Mouse (Mus musculus): ENCODE measurements around the gene Caskin1. TPM values are rescaled to one million over a fixed set of nuclear protein-coding genes. Genes with fewer than 3 reads are reported as not detected.

The Caskin1 gene
- polyA plus RNA-seq, 1 experiment = 0.26 TPM

GRCm38 (mm10) chr17:24549618-24550415 is 61.4 kb downstream of the Caskin1 start, which contains the start of gene Pkd1:
Pkd1 (plus strand) TSS chr17:24549834.
- WGBS = under 1% methylated on average over 72 of the region's 72 CpGs
- DNase-seq (ENCODE audit: low read depth, low spot score) = peak; percentile 99

GRCm38 (mm10) chr17:24550416-24551049 is 62.1 kb downstream of the Caskin1 start:
- no peak for DNase-seq (ENCODE audit: low read depth, low spot score)
- under 1% methylated on average over 44 of the region's 44 CpGs for WGBS

- no peak for DNase-seq (ENCODE audit: low read depth, low spot score)
- WGBS = 52% methylated on average over 3 of the region's 3 CpGs
These were observed 62.6 kb downstream of the Caskin1 start for GRCm38 (mm10) chr17:24551050-24551444.

GRCm38 (mm10) chr17:24557091-24557490 is 68.7 kb downstream of the Caskin1 start:
- 62% methylated on average over 7 of the region's 7 CpGs for WGBS
- DNase-seq (ENCODE audit: low read depth, low spot score) = no peak

Other genes starting within 250 kb of the Caskin1 start
- 15.2 and 15.6 TPM in 2 replicates for gene Ccnf, start 237.1 kb upstream of the Caskin1 start, polyA plus RNA-seq (2012; rRNA removed)
- gene Abca17, start 137.5 kb upstream of the Caskin1 start, polyA plus RNA-seq (2012; rRNA removed) = 0.01 TPM in 1 of 2 replicates, not detected in the other
- 23.2 and 29.1 TPM in 2 replicates for gene Abca3, start 136.7 kb upstream of the Caskin1 start, polyA plus RNA-seq (2012; rRNA removed)
- 139 and 141 TPM in 2 replicates for gene Rnps1, start 74.0 kb upstream of the Caskin1 start, polyA plus RNA-seq (2012; rRNA removed)
- gene Eci1, start 62.0 kb upstream of the Caskin1 start, polyA plus RNA-seq (2012; rRNA removed) = 87.3 and 119 TPM in 2 replicates
- gene Dnase1l2, start 45.5 kb upstream of the Caskin1 start, polyA plus RNA-seq (2012; rRNA removed) = 5.2 and 6.6 TPM in 2 replicates
- 50.4 and 59.4 TPM in 2 replicates for gene E4f1, start 18.3 kb upstream of the Caskin1 start, polyA plus RNA-seq (2012; rRNA removed)
- gene Pgp, start 18.2 kb upstream of the Caskin1 start, polyA plus RNA-seq (2012; rRNA removed) = 82.9 and 90.7 TPM in 2 replicates
- 2.6 and 2.8 TPM in 2 replicates for gene Bricd5, start 14.7 kb upstream of the Caskin1 start, polyA plus RNA-seq (2012; rRNA removed)
- gene Mlst8, start 9.5 kb upstream of the Caskin1 start, polyA plus RNA-seq (2012; rRNA removed) = 43.0 and 54.9 TPM in 2 replicates
- gene Traf7, start 39.3 kb downstream of the Caskin1 start, polyA plus RNA-seq (2012; rRNA removed) = 119 and 178 TPM in 2 replicates
- 0.41 and 0.52 TPM in 2 replicates for gene Rab26, start 45.6 kb downstream of the Caskin1 start, polyA plus RNA-seq (2012; rRNA removed)
- gene Pkd1, start 61.2 kb downstream of the Caskin1 start, polyA plus RNA-seq (2012; rRNA removed) = 25.5 and 35.8 TPM in 2 replicates
- gene Tsc2, start 144.0 kb downstream of the Caskin1 start, polyA plus RNA-seq (2012; rRNA removed) = 84.7 and 109 TPM in 2 replicates
- 7.3 and 7.5 TPM in 2 replicates for gene Nthl1, start 144.1 kb downstream of the Caskin1 start, polyA plus RNA-seq (2012; rRNA removed)
- 30.0 and 37.4 TPM in 2 replicates for gene Slc9a3r2, start 161.7 kb downstream of the Caskin1 start, polyA plus RNA-seq (2012; rRNA removed)
- gene Npw, start 169.9 kb downstream of the Caskin1 start, polyA plus RNA-seq (2012; rRNA removed) = not detected in 2 replicates
- gene Zfp598, start 181.1 kb downstream of the Caskin1 start, polyA plus RNA-seq (2012; rRNA removed) = 52.1 and 78.3 TPM in 2 replicates
- 1.8 and 2.7 TPM in 2 replicates for gene Syngr3, start 201.4 kb downstream of the Caskin1 start, polyA plus RNA-seq (2012; rRNA removed)
- 22.8 and 22.9 TPM in 2 replicates for gene Gfer, start 207.6 kb downstream of the Caskin1 start, polyA plus RNA-seq (2012; rRNA removed)
- gene Noxo1, start 207.6 kb downstream of the Caskin1 start, polyA plus RNA-seq (2012; rRNA removed) = 181 and 212 TPM in 2 replicates
- gene Tbl3, start 219.1 kb downstream of the Caskin1 start, polyA plus RNA-seq (2012; rRNA removed) = 46.1 and 51.7 TPM in 2 replicates
- gene Rnf151, start 229.5 kb downstream of the Caskin1 start, polyA plus RNA-seq (2012; rRNA removed) = 0.12 and 0.35 TPM in 2 replicates
- gene Rps2, start 229.5 kb downstream of the Caskin1 start, polyA plus RNA-seq (2012; rRNA removed) = 3,715 and 4,974 TPM in 2 replicates
- gene Ndufb10, start 235.9 kb downstream of the Caskin1 start, polyA plus RNA-seq (2012; rRNA removed) = 371 and 397 TPM in 2 replicates
- 0.10 and 0.22 TPM in 2 replicates for gene Rpl3l, start 239.2 kb downstream of the Caskin1 start, polyA plus RNA-seq (2012; rRNA removed)
- gene Msrb1, start 248.0 kb downstream of the Caskin1 start, polyA plus RNA-seq (2012; rRNA removed) = 96.0 and 103 TPM in 2 replicates